Mouse (Mus musculus) left cerebral cortex, postnatal 25 days (tissue): Measurements from ENCODE around the gene Rasgrp2. TPM values are rescaled to one million over a fixed set of nuclear protein-coding genes. Genes with fewer than 3 reads are reported as not detected.

Experiments
- DNase-seq, 2 experiments: peaks; one replicate each; pipeline ENCODE4 v3.0.0; 2022; ENCODE audit warnings: low spot score in 2 of 2, mixed read lengths in 1 of 2
- intact Hi-C: fragments of 180-260 bp; cut with DNase I; formaldehyde crosslinking; loops from one replicate; pipeline ENCODE4 v1.15.1; 2025
- total RNA-seq, 2 experiments: library from RNA; stranded (reverse); gene quantifications; 2 replicates each; pipeline ENCODE4 v1.2.3; 2021

Gene Rasgrp2
- total RNA-seq, 2 experiments from 2014 or later = 49.8 to 86.4 TPM

GRCm38 (mm10) chr19:6380411-6381166 lies 18.6 kb upstream of the Rasgrp2 start:
- DNase-seq = no peak
- intact Hi-C loops = no loop called here

- no peak for DNase-seq
- intact Hi-C loops = no loop called here
Measured at GRCm38 (mm10) chr19:6381238-6381637, 17.9 kb upstream of the Rasgrp2 start.

- intact Hi-C loops = no loop called here
- DNase-seq = no peak
Measured at GRCm38 (mm10) chr19:6382323-6382924, 16.7 kb upstream of the Rasgrp2 start.

GRCm38 (mm10) chr19:6383470-6383869 lies 15.7 kb upstream of the Rasgrp2 start:
- intact Hi-C loops = no loop called here
- no peak for DNase-seq

GRCm38 (mm10) chr19:6384128-6384527 lies 15.0 kb upstream of the Rasgrp2 start, which contains the start of gene Pygm:
Pygm (plus strand) TSS chr19:6384399.
- peak; percentile 42 to 83 for DNase-seq
- intact Hi-C loops = no loop called here

- intact Hi-C loops = no loop called here
- DNase-seq = no peak
Measured at GRCm38 (mm10) chr19:6384954-6385353, 14.2 kb upstream of the Rasgrp2 start.

- intact Hi-C loops = no loop called here
- no peak for DNase-seq
Measured at GRCm38 (mm10) chr19:6385419-6385818, 13.7 kb upstream of the Rasgrp2 start.

- intact Hi-C loops = no loop called here
- DNase-seq = no peak
Measured at GRCm38 (mm10) chr19:6385821-6386220, 13.3 kb upstream of the Rasgrp2 start.

GRCm38 (mm10) chr19:6386234-6386633 lies 12.9 kb upstream of the Rasgrp2 start:
- DNase-seq = no peak
- intact Hi-C loops = no loop called here

- no peak for DNase-seq
- intact Hi-C loops = no loop called here
Measured at GRCm38 (mm10) chr19:6388006-6388405, 11.1 kb upstream of the Rasgrp2 start.

GRCm38 (mm10) chr19:6389803-6390202 lies 9.3 kb upstream of the Rasgrp2 start:
- no peak for DNase-seq
- intact Hi-C loops = no loop called here

- DNase-seq = no peak
- intact Hi-C loops = no loop called here
Measured at GRCm38 (mm10) chr19:6390251-6390650, 8.9 kb upstream of the Rasgrp2 start.

- intact Hi-C loops = no loop called here
Measured at GRCm38 (mm10) chr19:6392743-6393393, 6.3 kb upstream of the Rasgrp2 start.

GRCm38 (mm10) chr19:6393637-6394036 lies 5.5 kb upstream of the Rasgrp2 start:
- DNase-seq = no peak
- intact Hi-C loops = no loop called here

More at GRCm38 (mm10) chr19:6392743-6393393, 6.3 kb upstream of the Rasgrp2 start:
- no peak for DNase-seq

GRCm38 (mm10) chr19:6396237-6396636 lies 2.9 kb upstream of the Rasgrp2 start:
- peak in 1 of 2 experiments; percentile 52 for DNase-seq
- intact Hi-C loops = no loop called here

GRCm38 (mm10) chr19:6397582-6398249 lies 1.4 kb upstream of the Rasgrp2 start:
- intact Hi-C loops = no loop called here
- DNase-seq = no peak

GRCm38 (mm10) chr19:6398447-6399284 lies 474 bp upstream of the Rasgrp2 start:
- intact Hi-C loops = no loop called here
- no peak for DNase-seq

GRCm38 (mm10) chr19:6400096-6401086 lies 1.3 kb downstream of the Rasgrp2 start:
- intact Hi-C loops = no loop called here
- no peak for DNase-seq
